Mouse (Mus musculus): ENCODE measurements around the gene Tmem198b.

DNA sequence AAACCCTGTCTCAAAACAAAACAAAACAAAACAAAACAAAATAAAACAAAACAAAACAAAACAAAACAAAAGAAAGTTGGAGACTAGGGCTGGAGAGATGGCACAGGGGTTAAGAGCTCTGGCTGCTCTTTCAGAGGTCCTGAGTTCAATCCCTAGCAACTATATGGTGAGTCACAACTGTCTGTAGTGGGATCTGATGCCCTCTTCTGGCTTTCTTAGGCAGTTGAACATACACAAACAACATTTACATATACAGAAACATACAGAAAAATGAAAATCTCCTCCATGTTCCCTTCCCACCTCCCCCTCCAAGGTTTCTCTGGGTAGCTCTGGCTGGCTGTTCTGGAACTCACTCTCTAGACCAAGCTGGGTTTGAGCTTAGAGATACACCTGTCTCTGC is 12.1 kb downstream of the Tmem198b start:
- peak; percentile 29 for TF ChIP-seq CTCF (IDR thresholded peaks at IDR 0.05; ENCODE audit: low read depth)
- no peak for TF ChIP-seq EP300 (IDR thresholded peaks at IDR 0.05; ENCODE audit: low read depth)

Data from liver, postnatal 0 days (tissue).